Comparison of ENCODE assay signal across 8 mouse cellular contexts in genomic region chr2:31688074-31688925, GRCm38 (mm10). TPM values are rescaled to one million over a fixed set of nuclear protein-coding genes. Genes with fewer than 3 reads are reported as not detected.
DNase-seq lines count a peak whose midpoint lies in the region; ATAC-seq lines count a peak whose summit lies in the region.

TSS of gene Abl1 (plus strand) at chr2:31688376.

- intact Hi-C loops in left cerebral cortex, postnatal 14 days (cut with DNase I) = loop anchor here (10.0 kb wide), 1 partner anchor 287 kb away; the partner anchor contains the start of gene Nup214

- H3K4me1 ChIP-seq in intestine, embryonic 14.5 days (replicated peaks; ENCODE audit: control insufficient read depth, insufficient read depth, low read length) = peaks cover 15% of the 10 kb centered on the region

- no peaks in the 10 kb centered on the region for H3K36me3 ChIP-seq in intestine, embryonic 14.5 days (ENCODE audit: control insufficient read depth, insufficient read depth, low read length)

- H3K4me2 ChIP-seq in intestine, embryonic 14.5 days (ENCODE audit: low read length) = peak within 1 kb of the TSS; percentile 55

- peak; percentile 97 for ATAC-seq in intestine, embryonic 14.5 days (replicated peaks; ENCODE audit: low FRiP score, low TSS enrichment, low read depth)

- H3K9ac ChIP-seq in intestine, embryonic 14.5 days (ENCODE audit: low read length) = peak within 1 kb of the TSS; percentile 87

- H3K4me3 ChIP-seq in intestine, embryonic 14.5 days (ENCODE audit: low read depth, low read length) = peak within 1 kb of the TSS; percentile 98

- under 1% methylated on average over 63 of the region's 64 CpGs for WGBS in intestine, embryonic 14.5 days

- no peaks in the 10 kb centered on the region for H3K9me3 ChIP-seq in intestine, embryonic 14.5 days (ENCODE audit: control insufficient read depth, low read length)

- peak within 1 kb of the TSS; percentile 92 for H3K27ac ChIP-seq in intestine, embryonic 14.5 days (ENCODE audit: low read depth)

- DNase-seq in adrenal gland, adult 18-20 months (ENCODE audit: low spot score in 2 of 2) = peak; percentile 81 to 82
- DNase-seq in embryo, embryonic 11 days = peak; percentile 99
- peak; percentile 97 for DNase-seq in gastrocnemius, postnatal 25 days
- peak; percentile 98 for DNase-seq in intestine, embryonic 14.5 days (ENCODE audit: low spot score)
- DNase-seq in left cerebral cortex, postnatal 14 days (ENCODE audit: low spot score in 2 of 2) = peak; percentile 97 to 98
- peak; percentile 97 for DNase-seq in mesoderm, embryonic 11.5 days (ENCODE audit: low read depth, low spot score)
- DNase-seq in right cerebral cortex, postnatal 36 days (ENCODE audit: low spot score in 2 of 2) = peak; percentile 96 to 98
- peak; percentile 98 for DNase-seq in yolk sac, embryonic 10.5 days (ENCODE audit: low spot score)

- H3K27me3 ChIP-seq in intestine, embryonic 14.5 days (replicated peaks; ENCODE audit: control insufficient read depth, insufficient read depth, low read length) = no peaks in the 10 kb centered on the region

RNA-seq across cellular contexts. Expression of gene Abl1, which starts in this region (rescaled TPM):
- 10 to 100 TPM; 43.6 to 59.5 TPM for total RNA-seq in adrenal gland, adult 18-20 months (2021)
- 10 to 100 TPM; 21.9 to 25.2 TPM for total RNA-seq in gastrocnemius, postnatal 25 days (2021)
- polyA plus RNA-seq in intestine, embryonic 14.5 days (2014; fragmentation: Nextera tagmentation; extraction: Ambion mirVana) = 48.1 and 49.8 TPM in 2 replicates
- total RNA-seq in left cerebral cortex, postnatal 14 days (2021) = 10 to 100 TPM; 37.4 to 39.6 TPM

Comparison
In these comparisons a context has a peak if more than half of its experiments do, and no peak if none do; other contexts are left out.
1. Peak in every context shown above with its lines: DNase-seq, ATAC-seq, H3K4me3 ChIP-seq and H3K27ac ChIP-seq.